Mouse (Mus musculus) R1 (cell line): Measurements from ENCODE around the gene Tacr2.

Experiments
- DNase-seq: peaks from one replicate; pipeline ENCODE4 v3.0.0-alpha.2; 2018; ENCODE audit warnings: low read depth, low spot score

The Tacr2 gene

DNA sequence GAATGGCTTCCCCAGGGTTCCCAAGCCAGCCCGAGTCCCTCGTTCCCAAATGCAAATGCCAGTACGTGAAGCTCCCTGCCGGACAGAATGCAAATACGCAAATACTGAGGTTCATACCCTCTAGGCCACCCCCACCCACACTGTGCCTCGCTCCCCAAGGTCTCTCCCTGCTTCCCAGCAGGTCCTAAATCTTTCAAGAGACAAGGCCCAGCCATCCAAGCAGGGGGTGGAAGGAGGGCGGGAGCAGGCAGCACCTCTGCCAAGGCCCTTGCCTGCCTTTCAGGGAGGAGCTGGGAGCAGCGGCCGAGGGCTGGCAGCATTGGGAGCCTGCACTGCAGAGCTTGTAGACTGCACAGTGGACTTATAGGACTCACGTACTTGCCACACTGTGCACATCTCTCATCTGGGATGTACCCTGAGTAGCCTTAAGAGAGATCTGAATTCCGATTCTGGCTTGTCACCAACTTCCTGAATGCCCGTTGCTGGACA is at the start of gene Tacr2:
Gene Tacr2 (plus strand): TSS at position 439 of the 489 bp plus-strand sequence.
- DNase-seq = no peak

GRCm38 (mm10) chr10:62202574-62202973 is 49.7 kb upstream of the Tacr2 start:
- no peak for DNase-seq

DNA sequence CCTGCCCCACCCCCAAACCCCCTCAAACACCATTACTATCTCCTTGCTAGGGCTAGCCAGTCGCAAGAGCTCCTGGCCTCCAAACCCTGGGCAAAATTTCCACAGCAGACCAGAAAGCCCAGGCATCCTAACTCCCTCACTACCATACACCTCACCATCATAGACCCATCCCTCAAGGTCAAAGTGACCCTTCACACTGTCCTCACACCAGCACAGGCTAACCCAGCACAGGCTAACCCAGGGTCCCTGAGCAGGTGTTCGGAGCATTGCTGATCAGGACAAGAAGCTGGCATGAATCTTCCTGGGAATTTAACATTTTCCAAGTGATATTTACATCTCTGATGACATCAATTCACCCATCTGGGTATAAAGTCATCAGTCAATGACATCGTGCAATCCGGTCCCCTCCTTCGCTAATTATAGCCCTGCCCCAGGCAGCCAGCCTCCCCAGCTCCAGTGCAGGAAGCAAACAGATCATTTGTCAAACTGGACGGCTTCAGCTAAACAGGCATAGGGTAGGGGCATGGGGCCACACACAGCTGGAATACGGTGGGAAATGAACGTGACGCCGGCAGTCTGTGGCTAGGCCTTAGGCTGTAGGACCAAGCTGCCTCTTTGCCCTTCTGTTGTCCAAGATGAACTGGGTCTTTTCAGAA is 43.9 kb upstream of the Tacr2 start:
- no peak for DNase-seq

GRCm38 (mm10) chr10:62211310-62211709 is 40.9 kb upstream of the Tacr2 start:
- DNase-seq = no peak

GRCm38 (mm10) chr10:62215169-62215616 is 37.0 kb upstream of the Tacr2 start:
- no peak for DNase-seq

DNA sequence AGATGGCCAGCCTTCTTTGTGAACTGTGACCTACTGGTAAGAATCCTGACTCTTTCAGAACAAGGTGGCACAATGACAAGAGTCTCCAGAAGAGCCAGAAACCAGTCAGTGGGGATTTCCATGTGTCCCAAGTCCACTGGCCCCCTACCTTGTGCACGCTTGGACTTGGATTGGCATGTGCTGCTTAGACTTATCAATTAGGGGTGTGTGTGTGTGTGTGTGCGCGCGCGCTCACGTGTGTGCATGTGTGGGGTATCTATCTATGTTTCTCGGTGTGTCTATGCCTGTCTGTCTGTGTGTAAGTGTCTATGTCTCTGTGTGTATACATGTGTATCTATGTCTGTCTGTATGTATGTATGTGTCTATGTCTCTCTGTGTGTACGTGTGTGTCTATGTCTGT is 36.6 kb upstream of the Tacr2 start:
- DNase-seq = no peak

DNA sequence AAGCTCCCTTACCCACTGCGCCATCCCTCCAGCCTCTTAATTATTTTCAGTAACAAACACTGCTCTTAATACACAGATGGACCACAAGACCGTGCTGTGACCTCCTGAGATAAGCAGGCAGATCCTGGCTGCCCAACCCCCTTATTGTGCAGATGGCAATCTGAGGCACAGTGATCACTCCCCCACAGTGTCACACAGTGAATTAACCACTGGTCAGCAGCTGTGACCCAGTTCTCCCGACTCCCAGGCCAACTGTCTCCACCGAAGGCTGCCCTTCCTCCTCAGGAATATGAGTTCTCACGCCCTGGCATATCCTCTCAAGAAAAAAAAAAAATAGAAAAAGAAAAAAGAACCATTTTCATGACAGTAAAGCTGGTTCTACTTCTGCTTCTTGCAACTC is 35.6 kb upstream of the Tacr2 start:
- DNase-seq = no peak

- peak; percentile 61 for DNase-seq
Measured at GRCm38 (mm10) chr10:62217196-62217595, 35.0 kb upstream of the Tacr2 start.

GRCm38 (mm10) chr10:62218044-62218788 is 34.0 kb upstream of the Tacr2 start:
- peak; percentile 18 for DNase-seq

DNA sequence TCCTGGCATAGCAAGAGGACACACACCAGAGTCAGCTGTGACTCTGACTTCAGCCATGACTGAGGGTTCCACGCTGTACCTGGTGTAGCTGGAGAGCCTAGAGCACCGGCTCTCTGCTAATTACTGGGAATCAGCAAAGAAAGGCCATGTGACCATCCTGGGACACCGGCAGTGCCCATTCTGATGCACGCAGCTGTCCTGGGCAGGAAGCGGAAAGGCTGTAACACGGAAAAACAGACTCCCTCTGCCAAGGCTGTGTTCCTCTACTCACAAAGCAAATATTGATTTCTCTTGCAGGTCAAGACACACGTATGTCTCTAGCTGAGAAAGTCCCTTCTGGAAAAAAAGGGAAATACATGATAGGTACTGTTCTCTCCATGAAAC is 33.5 kb upstream of the Tacr2 start:
- no peak for DNase-seq

GRCm38 (mm10) chr10:62220732-62221514 is 31.3 kb upstream of the Tacr2 start:
- DNase-seq = no peak

GRCm38 (mm10) chr10:62221647-62222046 is 30.6 kb upstream of the Tacr2 start:
- no peak for DNase-seq

DNA sequence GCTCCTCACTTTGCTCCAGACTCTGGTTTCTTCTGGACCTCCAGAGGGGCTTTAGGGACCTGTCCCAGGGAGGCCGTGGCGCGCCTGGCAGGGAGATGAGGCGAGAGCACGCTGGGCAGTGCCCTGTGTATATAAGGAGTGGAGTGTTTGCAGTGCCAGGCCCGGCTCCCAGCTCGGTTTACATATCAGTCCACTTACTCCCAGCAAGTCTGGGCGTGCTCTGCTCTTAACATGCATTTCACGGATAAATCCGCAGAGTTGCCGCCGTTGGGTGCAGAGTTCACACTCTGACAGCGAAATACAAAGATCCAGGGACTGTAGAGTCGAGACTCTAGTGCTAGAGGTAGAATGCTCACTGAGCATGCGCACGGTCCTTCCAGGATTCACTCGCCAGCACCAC is 29.5 kb upstream of the Tacr2 start:
- peak; percentile 39 for DNase-seq

DNA sequence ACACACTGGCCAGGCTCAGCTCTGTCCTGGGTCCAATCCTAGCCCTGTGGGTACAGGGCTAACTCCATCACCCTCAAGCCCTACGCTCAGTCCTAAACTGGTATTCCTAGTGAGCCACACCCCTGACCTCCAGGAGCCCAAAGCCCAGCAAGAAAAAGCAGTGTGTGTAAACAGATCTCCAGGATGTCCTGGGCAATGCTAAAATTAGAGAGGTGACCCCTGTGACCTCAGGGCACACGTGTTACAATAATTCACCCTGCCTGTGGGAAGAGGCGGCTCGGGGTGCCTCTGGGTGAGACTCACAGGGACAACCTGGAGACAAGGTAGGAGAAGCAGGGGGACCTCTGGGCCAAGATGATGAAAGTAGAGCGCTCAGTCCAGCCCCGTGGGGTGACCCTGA is 28.0 kb upstream of the Tacr2 start:
- no peak for DNase-seq

- no peak for DNase-seq
Measured at GRCm38 (mm10) chr10:62225839-62226238, 26.4 kb upstream of the Tacr2 start.

GRCm38 (mm10) chr10:62228126-62228525 is 24.1 kb upstream of the Tacr2 start:
- DNase-seq = no peak

DNA sequence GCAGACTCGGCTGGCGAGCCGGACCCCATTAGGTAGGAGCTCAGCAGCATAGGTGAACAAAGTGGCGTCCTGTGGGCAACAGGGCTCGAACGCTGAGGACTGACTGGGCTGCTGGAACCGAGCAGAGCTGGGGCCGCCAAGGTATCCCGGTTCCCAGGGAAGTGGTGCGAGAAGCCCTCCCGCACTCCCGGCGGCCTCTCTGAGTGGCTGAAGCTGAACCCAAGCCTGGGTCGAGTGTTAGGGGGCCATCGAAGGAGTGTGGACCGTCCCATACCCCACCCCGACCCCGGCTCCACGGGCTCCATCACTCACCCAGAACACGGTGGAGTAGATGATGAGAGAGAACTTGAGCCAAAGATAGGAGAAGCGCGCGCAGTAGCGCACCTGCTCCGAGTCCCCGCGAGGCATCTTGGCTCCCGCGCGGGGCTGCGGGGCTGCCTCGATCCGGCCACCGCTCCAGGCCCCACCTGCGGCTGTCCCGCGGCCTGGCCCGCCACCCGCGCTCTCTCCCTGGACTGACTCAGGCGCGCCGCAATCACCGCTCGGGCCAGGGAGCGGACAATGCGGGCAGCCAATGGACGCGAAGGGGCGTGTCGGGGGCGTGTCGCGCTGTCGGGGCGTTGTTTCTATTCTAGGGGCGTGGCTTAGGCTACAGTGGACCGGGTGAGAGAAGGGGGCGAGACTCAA is 21.4 kb upstream of the Tacr2 start, which contains the start of gene Tspan15:
Gene Tspan15 (minus strand): TSS at position 544 of the 687 bp plus-strand sequence.
- peak; percentile 94 for DNase-seq

GRCm38 (mm10) chr10:62231395-62231732 is 20.9 kb upstream of the Tacr2 start:
- no peak for DNase-seq

- no peak for DNase-seq
Measured at GRCm38 (mm10) chr10:62231811-62232210, 20.4 kb upstream of the Tacr2 start.

GRCm38 (mm10) chr10:62236165-62236564 is 16.1 kb upstream of the Tacr2 start:
- DNase-seq = no peak

- DNase-seq = no peak
Measured at GRCm38 (mm10) chr10:62237205-62237604, 15.0 kb upstream of the Tacr2 start.

- no peak for DNase-seq
Measured at GRCm38 (mm10) chr10:62238688-62239087, 13.6 kb upstream of the Tacr2 start.
